Mouse (Mus musculus) heart, adult 2 months (tissue): ENCODE measurements around the gene 2210011C24Rik. TPM values are rescaled to one million over a fixed set of nuclear protein-coding genes. Genes with fewer than 3 reads are reported as not detected.

Experiments
- DNase-seq, 2 experiments: peaks; one replicate each; pipeline ENCODE4 v3.0.0; 2021
- H3K27ac ChIP-seq: fragments of 200-600 bp; 2 replicates; pipeline ENCODE4 v1.8.1; 2022
- H3K27me3 ChIP-seq: fragments of 200-500 bp; 2 replicates; pipeline ENCODE4 v1.6.1; 2012; ENCODE audit warnings: mild to moderate bottlenecking, low read length, inconsistent platforms, mixed read lengths; ENCODE audit not compliant: control insufficient read depth, insufficient read depth
- H3K36me3 ChIP-seq: fragments of 200-500 bp; 2 replicates; pipeline ENCODE4 v1.6.1; 2012; ENCODE audit warnings: low read length, inconsistent platforms; ENCODE audit not compliant: control insufficient read depth, insufficient read depth
- H3K4me1 ChIP-seq: fragments of 200-500 bp; 2 replicates; pipeline ENCODE4 v1.6.1; 2011; ENCODE audit warnings: low read length; ENCODE audit not compliant: control insufficient read depth, insufficient read depth
- H3K4me3 ChIP-seq: fragments of 200-600 bp; 2 replicates; pipeline ENCODE4 v1.8.1; 2022
- H3K79me2 ChIP-seq: fragments of 200-500 bp; replicated peaks from 2 replicates; pipeline ENCODE4 v1.6.1; 2012; ENCODE audit warnings: mild to moderate bottlenecking, inconsistent platforms, low read length, moderate library complexity, mixed read lengths; ENCODE audit not compliant: control insufficient read depth, insufficient read depth
- H3K9ac ChIP-seq: fragments of 200-500 bp; 2 replicates; pipeline ENCODE4 v1.6.1; 2012; ENCODE audit warnings: low read depth, mild to moderate bottlenecking, control low read depth, inconsistent platforms, low read length, mixed read lengths
- CTCF ChIP-seq: fragments of 200-600 bp; IDR thresholded peaks from 2 replicates; pipeline ENCODE4 v1.8.1; 2022; ENCODE audit warnings: antibody characterized with exemption, mild to moderate bottlenecking, moderate library complexity
- EP300 ChIP-seq: fragments of 200-500 bp; IDR thresholded peaks from 2 replicates; pipeline ENCODE4 v1.6.1; 2011; ENCODE audit warnings: low read depth, low read length, control low read depth; ENCODE audit not compliant: insufficient read depth
- POLR2A ChIP-seq: fragments of 200-500 bp; IDR thresholded peaks from 2 replicates; pipeline ENCODE4 v1.6.1; 2011; ENCODE audit warnings: mild to moderate bottlenecking, low read depth, low read length, control low read depth; ENCODE audit not compliant: insufficient read depth
- WGBS: fragments of 180-500 bp; shearing (Covaris S2); methylation state at CpG from one replicate; pipeline ENCODE4 v1.1.7; 2018; 5-methylcytosine and 5-hydroxymethylcytosine counted together
- intact Hi-C: fragments of 180-260 bp; cut with DNase I; formaldehyde crosslinking; loops from one replicate; pipeline ENCODE4 v1.15.1; 2025
- polyA plus RNA-seq: library from polyadenylated mRNA; depleted of rRNA; stranded (reverse); fragments of >200 nt; gene quantifications from 2 replicates; pipeline ENCODE4 v1.2.3, GENCODE M21; 2012
- total RNA-seq, 2 experiments: library from RNA; stranded (reverse); gene quantifications; 2 replicates each; pipeline ENCODE4 v1.2.3; 2021

2210011C24Rik gene
- total and polyA plus RNA-seq, 3 experiments, result 1.2 to 3.7 (median 2.2) TPM

DNA sequence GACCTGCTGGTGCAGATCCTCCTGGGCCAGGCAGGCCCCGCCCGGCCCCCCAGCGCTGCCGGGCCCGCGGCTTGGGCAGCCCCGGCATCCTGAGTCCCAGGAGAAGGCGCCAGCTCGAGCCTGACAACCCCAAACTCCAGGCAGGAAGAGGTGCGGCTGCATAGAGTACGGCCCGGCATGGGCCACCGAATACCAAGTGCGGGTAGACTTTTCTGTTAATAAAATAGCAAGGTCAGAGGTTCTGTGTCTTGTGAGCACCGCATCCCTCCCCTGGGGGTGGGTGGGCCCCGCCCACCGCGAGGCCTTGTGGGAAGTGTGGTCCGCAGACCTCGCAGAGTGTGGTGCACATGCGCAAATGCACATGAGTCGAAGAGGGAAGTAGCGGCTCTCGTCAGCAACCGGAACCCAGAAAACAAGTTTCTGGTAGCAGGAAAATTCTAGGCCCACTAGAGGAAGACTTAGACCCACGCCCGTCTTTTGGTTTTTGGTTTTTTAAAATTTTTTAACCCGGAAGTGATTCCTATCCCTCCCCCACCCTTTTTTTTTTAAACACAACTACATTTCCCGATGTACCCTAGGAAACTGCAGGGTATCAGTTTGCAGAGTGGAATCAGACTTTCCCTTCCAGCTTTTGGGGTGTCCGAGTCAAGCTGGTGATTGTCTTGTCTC lies 7.3 kb downstream of the 2210011C24Rik start:
- TF ChIP-seq POLR2A (peak; percentile 76), EP300 (peak; percentile 24; the same call in 1 of the 2 replicates), CTCF (no peak)

DNA sequence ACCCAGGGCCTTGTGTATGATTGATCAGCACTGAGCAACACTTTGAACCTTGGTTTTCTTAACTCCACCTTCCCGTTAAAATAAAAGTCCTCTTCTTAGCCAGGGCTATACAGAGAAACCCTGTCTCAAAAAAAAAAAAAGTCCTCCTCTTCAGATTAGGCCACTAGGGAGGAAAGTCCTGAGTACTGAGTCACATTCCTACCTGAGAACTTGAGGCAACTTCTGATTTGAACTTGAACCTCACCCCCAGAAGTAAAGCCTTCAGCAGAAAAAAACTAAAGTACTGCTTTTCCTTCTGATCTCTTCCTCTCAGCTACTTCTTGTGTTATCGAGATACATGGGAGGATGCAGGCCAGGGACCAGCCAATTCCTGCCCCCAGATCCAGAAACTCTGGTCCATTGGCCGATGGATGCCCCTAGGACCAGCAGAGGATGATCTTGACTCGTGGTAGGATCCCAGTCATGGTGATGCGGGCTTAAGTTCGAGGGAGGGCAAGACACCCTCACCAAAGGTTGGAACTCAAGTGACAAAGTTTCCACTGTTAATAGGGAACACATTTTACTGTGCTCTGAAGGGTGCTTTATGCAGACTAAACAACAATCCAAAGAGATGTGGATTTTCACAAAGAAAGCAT lies 8.2 kb downstream of the 2210011C24Rik start:
- no peak for TF ChIP-seq POLR2A
- no peak for TF ChIP-seq CTCF
- no peak for TF ChIP-seq EP300
- Histone ChIP-seq H3K9ac (no peak overlapping the region), H3K27ac (peak overlapping the region; percentile 87; the same call in 1 of the 2 replicates), H3K36me3 (no peaks in the 10 kb centered on the region), H3K4me1 (peaks cover 5% of the 10 kb centered on the region), H3K4me3 (peak overlapping the region; percentile 63), H3K27me3 (no peaks in the 10 kb centered on the region), H3K79me2 (no peaks in the 10 kb centered on the region)
- DNase-seq, result no peak
- intact Hi-C loops, result no loop called here
- 65% methylated on average over 6 of the region's 6 CpGs for WGBS

More for the DNA sequence above, 7.3 kb downstream of the 2210011C24Rik start:
- H3K79me2 ChIP-seq, result no peaks in the 10 kb centered on the region
- H3K27ac ChIP-seq, result peak overlapping the region; percentile 87
- WGBS, result under 1% methylated on average over 30 of the region's 30 CpGs
- H3K4me3 ChIP-seq, result peak overlapping the region; percentile 63
- DNase-seq, result peak; percentile 96
- H3K4me1 ChIP-seq, result peaks cover 4% of the 10 kb centered on the region
- intact Hi-C loops, result no loop called here
- H3K27me3 ChIP-seq, result no peaks in the 10 kb centered on the region
- no peaks in the 10 kb centered on the region for H3K36me3 ChIP-seq
- peak overlapping the region; percentile 84 for H3K9ac ChIP-seq

DNA sequence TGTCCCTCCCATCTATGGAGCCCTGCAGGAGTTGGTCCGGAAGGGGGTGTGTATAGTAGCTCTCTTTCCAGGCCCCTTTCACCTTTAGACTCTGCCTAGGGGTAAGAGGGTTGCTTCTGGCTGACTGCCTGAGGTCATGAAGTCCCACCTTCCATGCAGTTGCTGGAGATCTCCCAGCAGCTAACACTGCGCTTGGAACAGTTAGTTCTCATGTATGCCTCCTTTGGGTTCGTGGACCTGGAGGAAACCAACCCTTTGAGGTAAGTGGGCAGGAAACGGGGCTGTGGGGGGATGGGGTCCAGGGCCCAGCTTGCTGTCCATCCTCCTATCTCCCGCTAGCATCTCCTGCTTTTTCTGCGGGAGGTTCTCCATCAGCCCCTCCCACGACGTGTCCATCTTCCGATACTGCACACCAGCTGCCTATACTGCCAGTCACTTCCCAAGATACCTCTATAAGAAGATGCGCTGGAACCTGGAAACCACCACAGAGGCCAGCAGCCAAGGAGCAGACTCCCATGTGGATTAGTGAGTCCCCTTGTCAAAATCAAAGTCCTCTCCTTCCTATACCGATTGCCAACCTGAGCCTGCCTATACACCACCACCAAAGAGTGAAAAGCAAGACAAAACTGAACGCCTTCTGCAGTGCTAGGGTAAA lies 8.9 kb downstream of the 2210011C24Rik start:
- TF ChIP-seq CTCF (no peak), EP300 (no peak), POLR2A (no peak)
- H3K36me3 ChIP-seq, result no peaks in the 10 kb centered on the region
- no peak overlapping the region for H3K9ac ChIP-seq
- 67% methylated on average over 12 of the region's 12 CpGs for WGBS
- intact Hi-C loops, result no loop called here
- no peaks in the 10 kb centered on the region for H3K27me3 ChIP-seq
- no peaks in the 10 kb centered on the region for H3K79me2 ChIP-seq
- DNase-seq, result no peak
- H3K4me1 ChIP-seq, result peaks cover 7% of the 10 kb centered on the region
- H3K4me3 ChIP-seq, result no peak overlapping the region
- no peak overlapping the region for H3K27ac ChIP-seq

DNA sequence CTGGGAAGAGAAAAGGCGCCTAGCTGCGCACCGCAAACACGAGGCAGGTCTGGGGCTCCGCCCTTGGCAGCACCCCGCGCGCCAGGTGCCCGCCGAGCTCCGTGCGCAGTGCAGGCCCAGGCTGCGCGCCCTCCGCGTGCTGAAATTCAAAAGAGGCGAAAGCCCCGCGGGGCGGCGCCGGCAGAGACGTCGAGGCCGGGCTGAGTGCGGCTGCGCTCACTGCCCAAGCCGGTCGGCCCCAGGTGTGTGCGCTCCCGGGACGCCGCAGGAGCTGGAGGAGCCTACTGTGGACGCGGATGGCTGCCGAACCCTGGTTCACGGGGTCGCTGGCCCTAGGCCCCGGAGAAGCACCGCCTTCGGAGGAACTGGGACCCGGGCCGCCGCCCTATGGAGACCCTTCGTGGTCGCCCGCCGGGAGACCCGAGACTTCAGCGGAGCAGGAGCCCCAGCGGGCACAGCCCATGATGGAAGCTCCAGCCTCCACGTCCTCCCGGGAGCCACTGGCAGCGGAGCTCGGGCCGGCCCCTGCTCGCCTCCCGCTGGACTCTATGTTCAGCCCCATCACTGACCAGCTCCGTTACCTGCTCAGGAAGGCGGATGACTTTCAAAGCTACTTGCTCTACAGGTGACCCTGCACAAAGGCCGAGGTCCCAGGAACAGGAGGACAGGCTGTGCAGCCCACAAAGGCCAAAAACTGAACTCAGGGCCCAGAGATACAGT lies 10.5 kb downstream of the 2210011C24Rik start, which contains the start of gene 1700067K01Rik:
TSS of gene 1700067K01Rik (plus strand) at position 222 of the 720 bp plus-strand sequence.
- TF ChIP-seq POLR2A (no peak), CTCF (no peak), EP300 (no peak)
- no peak for DNase-seq
- Histone ChIP-seq H3K36me3 (no peaks in the 10 kb centered on the region), H3K9ac (no peak within 1 kb of the TSS), H3K27ac (no peak within 1 kb of the TSS), H3K4me1 (peaks cover 7% of the 10 kb centered on the region), H3K27me3 (no peaks in the 10 kb centered on the region), H3K79me2 (no peaks in the 10 kb centered on the region), H3K4me3 (no peak within 1 kb of the TSS)
- 73% methylated on average over 59 of the region's 61 CpGs for WGBS
- intact Hi-C loops, result no loop called here

DNA sequence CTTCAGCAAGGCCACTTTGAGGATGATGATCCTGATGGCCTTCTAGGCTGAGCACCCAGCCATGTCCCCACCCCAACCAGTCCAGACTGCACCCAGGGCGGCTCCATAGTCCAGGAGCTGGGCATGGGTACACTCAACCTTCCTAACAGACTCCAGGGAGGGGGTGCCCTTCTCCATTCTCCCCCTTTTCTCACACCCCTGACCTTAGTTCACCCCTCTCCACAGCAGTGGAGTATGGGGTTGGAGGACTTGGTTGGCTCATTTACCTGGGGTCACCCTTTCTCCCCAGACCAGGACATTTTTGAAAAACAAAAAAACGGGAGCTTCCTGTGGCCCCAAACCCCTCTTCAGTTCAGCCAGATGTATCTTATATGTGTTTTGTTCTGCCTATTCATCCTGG lies 12.1 kb downstream of the 2210011C24Rik start:
- intact Hi-C loops, result loop anchor here (2.0 to 5.0 kb wide), 2 partner anchors 45 to 258 kb away; partner anchors contain the start of genes Adgre5, Asf1b and Gm10644
- Histone ChIP-seq H3K36me3 (no peaks in the 10 kb centered on the region), H3K9ac (no peak overlapping the region), H3K4me3 (no peak overlapping the region), H3K79me2 (no peaks in the 10 kb centered on the region), H3K27me3 (no peaks in the 10 kb centered on the region), H3K27ac (no peak overlapping the region), H3K4me1 (peaks cover 5% of the 10 kb centered on the region)
- 94% methylated on average over 2 of the region's 2 CpGs for WGBS
- no peak for DNase-seq
- no peak for TF ChIP-seq EP300
